Mouse (Mus musculus) layer of hippocampus, adult 9-10 months (tissue): ENCODE results near the gene Pus1.
A peak's percentile ranks its signal among the peaks of the same experiment; 100 is the strongest.

Experiments
- DNase-seq: peaks from one replicate; pipeline ENCODE4 v3.0.0; 2022; ENCODE audit warnings: low spot score

Gene Pus1

GRCm38 (mm10) chr5:110779998-110780760 lies at the start of gene Pus1:
Gene Pus1, minus strand, starts transcription at chr5:110780659.
- peak; percentile 63 for DNase-seq

DNA sequence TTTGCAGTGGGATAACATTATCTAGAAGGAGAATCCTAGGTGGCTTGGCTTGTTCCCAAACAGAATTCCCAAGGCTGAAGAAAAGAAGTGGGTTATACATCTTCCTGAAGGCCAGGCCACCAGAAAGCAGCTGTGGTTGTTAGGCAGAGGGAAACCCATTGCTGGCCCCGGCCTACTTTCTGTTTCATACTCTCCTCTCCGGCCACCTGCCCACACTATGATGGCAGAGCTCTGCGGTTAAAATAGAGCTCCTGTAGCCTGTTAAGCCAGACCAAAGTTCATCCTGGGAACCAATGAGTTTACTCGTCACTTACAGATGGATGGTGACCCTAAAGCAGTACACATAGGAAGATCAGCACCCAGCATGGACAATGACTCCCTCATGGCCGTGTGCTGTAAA lies 47.1 kb upstream of the Pus1 start:
- DNase-seq, result no peak

GRCm38 (mm10) chr5:110826781-110827495 lies 46.5 kb upstream of the Pus1 start:
- DNase-seq, result no peak

- no peak for DNase-seq
Measured at GRCm38 (mm10) chr5:110824421-110824820, 44.0 kb upstream of the Pus1 start.

- DNase-seq, result peak; percentile 99
Measured at GRCm38 (mm10) chr5:110809667-110810325, 29.3 kb upstream of the Pus1 start, which contains the start of gene Ulk1. Gene Ulk1, minus strand, starts transcription at chr5:110810097.

DNA sequence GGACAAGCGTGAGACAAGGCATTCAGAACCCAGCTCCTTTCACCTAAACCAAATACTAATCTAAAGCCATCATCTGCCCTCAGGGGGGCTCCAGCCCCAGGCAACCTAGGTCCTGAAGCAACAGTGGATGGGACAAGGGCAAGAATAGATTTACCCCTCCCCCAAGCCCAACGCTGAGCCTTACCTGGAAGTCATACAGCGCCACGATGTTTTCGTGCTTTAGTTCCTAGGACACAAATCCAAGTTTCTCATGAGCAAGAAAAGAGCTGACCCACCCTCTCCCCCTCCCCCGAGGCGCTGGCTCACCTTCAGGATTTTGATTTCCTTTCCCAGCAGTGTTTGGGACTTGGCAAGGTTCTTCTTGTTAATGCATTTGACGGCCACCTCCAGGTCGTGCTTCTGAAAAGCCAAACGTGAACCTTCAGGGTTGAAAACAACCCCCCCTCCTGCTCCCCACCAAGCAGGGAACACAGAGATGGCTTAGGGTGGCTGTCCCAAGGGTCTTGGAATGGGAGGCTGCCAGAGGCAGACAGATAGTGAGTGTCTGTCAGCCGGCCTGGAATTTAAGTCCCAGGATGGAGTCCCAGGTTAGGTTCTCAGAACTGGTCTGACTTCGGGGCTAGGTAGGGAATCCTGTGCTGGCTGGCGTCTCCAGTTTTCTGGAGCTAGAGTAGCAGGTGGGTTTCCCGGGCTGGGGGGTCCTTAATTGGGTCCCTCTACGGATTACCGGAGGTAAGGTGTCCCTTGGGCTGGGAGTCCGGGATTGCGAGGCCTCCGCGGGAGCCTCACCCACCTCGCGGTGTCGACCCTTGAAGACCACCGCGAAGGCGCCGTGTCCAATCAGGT lies 28.6 kb upstream of the Pus1 start:
- no peak for DNase-seq

DNA sequence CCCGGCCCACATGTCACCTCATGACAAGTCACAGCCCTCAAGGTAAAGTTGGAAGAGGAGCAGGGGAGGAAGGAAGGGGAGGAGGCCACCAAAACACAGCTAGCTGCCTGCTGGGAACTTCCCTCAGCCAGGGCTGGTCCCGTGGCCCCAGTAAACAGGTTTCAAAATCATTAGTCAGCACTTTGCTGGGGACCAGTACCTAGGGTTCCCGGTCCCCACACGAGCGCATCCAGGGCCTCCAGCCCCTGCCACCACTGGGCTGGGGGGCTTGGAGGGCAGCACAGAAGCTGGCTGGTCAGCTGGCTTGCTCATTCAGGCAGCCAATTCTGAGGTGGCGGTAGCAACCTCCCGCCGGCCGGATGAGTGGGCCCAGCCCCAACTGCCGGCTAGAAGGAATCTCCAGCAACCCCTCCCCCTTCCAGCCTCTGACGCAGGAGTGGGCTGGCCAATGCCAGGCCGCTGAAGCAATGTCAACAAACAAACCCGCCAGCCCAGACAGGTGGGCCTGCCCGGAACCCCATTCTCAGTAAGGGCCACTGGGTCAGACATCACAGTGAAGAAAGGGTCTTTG lies 27.7 kb upstream of the Pus1 start:
- DNase-seq, result peak; percentile 63

DNA sequence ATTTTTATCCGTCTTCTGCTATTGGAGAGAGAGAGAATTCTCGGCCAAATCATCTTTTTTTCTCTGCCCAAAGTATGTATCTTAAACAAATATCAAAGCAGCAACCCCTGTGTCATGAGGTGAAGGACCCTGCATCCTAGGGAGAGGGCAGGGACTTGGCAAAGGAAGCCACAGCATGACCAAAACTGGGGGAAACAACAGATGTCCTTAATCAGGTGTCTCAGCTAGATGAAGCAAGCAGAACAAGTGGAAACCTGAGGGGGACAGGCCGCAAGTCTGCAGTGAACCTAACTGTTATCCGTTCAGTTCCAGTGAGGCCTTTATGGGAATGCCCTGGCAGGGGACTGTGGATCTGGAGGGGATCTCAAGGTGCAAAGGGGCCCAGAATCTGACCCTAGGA lies 27.0 kb upstream of the Pus1 start:
- DNase-seq, result no peak

- no peak for DNase-seq
Measured at GRCm38 (mm10) chr5:110806676-110807075, 26.2 kb upstream of the Pus1 start.

DNA sequence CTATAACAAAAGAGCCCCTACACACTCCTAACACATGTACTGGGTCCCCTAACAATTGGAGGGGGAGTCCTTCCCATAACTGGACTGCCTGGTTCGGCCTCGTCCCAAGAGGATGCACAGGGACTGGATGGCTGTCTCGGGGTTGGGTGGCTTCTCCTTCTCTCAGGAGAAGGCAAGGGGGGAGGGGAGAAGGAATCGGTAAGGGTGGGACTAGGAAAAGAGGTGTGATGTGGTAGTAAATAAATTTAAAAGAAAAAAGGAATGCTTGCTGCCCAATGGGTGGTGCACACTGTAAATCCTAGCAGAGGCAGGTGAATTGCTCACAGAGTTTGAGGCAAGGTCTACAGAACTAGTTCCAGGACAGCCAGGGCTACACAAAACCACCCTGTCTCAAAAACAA lies 25.7 kb upstream of the Pus1 start:
- no peak for DNase-seq

GRCm38 (mm10) chr5:110804012-110804743 lies 23.7 kb upstream of the Pus1 start:
- no peak for DNase-seq

DNA sequence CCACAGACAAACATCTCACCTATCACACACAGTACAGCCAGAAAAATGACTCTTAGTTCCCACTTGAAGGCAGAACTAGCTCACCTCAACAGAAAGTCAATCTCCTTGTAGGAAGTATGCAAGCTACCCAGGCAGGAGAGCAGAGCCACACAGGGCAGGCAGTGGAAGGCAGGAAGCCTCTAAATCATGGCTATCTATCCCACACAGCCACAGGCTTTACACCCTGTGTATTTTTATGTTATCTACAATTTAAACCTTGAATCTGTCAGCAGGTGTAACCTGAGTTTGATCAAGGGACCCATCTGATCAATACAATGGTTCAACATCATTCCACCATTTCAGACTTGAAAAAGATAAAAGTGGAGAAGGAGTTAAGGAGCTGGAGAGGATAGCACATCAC lies 22.4 kb upstream of the Pus1 start:
- no peak for DNase-seq

- no peak for DNase-seq
Measured at GRCm38 (mm10) chr5:110802186-110802585, 21.7 kb upstream of the Pus1 start.

DNA sequence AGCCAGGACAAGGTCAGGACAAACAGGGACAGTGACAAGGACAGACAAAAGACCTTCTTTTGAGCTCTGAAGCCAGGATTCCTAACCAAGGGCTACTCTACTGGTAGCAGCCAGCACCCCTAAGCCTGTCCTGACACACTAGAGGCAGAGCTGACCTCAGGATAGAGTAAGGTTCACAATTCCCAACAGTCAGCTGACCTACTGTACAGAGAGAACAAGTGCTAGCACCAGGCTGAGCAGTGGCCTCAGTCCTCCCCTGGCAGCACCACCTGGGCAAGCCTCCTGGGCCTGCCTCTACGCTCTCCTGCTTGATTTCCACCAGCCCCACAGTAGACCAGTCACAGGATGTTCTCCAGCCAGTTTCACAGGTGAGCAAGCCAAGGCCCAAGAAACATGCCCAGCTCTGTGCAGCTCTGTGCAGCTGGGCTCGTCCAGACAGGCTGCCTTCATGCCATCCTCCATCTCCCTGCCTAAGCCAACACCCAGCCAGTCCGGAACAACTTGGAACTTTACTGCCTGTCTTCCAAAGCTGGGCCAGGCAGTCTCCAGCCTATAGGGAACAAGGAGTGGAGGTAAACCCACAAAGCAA lies 20.7 kb upstream of the Pus1 start:
- no peak for DNase-seq

GRCm38 (mm10) chr5:110797696-110798095 lies 17.2 kb upstream of the Pus1 start:
- DNase-seq, result no peak

DNA sequence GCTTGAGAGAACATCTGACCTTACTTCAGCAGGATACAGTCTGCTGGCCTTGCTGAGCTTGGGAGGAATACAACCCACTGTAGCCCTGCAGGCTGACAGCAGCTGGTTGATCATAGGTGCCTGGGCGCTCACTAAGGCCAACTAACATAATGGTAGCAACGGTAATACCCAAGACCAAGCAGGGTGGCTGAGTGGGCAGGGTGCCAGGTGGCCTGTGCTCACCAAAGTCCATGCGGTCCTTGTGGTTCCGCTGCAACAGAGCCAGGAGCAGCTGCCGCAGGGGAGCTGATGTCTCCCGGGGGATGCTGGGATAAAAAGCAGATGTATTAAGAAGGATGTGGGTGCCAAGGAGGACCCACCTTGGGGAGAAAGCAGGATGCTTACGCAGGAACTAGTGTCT lies 13.9 kb upstream of the Pus1 start:
- DNase-seq, result no peak

- no peak for DNase-seq
Measured at GRCm38 (mm10) chr5:110788684-110789083, 8.2 kb upstream of the Pus1 start.

- DNase-seq, result no peak
Measured at GRCm38 (mm10) chr5:110786081-110786835, 5.8 kb upstream of the Pus1 start.

DNA sequence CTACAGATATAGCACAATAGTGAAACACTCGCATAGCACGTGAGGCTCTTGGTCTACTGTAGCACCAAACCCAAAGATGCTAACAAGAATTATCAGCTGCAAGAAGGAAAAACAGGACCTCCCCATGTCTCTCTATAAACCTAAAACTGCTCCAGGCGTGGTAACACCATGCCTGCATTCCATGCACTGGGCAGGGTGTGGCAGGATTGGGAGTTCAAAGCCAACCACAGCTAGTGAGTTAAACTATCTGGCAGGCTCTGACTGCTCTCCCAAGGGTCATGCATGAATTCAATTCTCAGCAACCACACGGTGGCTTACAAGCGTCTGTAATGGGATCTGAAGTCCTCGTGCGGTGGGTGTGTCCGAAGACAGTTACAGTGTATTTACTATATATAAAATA lies 2.7 kb upstream of the Pus1 start:
- DNase-seq, result no peak
